Mouse (Mus musculus) urinary bladder, postnatal 14 days (tissue): ENCODE results near the gene Rprd1b.
"Not testable (repeated sequence)": the region's sequence is repeated elsewhere in the genome, so short reads cannot be mapped to it uniquely, and the experiment has no call there.

Experiments
- DNase-seq: peaks from one replicate; pipeline ENCODE4 v3.0.0; 2021; ENCODE audit warnings: low spot score

Gene Rprd1b

GRCm38 (mm10) chr2:158043504-158043903, 15.2 kb downstream of the Rprd1b start:
- DNase-seq = no peak

GRCm38 (mm10) chr2:158046186-158046585, 17.9 kb downstream of the Rprd1b start:
- DNase-seq = no peak

DNA sequence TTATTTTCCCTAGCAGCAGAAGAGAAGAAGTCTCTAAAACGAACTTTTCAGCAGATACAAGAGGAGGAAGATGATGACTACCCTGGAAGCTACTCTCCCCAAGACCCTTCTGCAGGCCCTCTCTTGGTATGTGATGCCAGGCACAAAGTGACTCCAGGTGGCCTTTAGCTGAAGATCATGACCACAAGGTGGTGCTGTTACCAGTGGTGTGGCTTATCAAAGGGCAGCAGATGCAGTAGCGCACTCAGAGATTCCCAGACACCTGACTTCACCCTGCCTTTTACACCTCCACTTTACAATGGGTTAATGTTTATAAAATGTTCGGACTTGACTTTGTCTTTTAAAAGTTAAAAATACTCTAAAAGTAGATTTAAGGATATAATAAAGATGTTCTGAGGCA, 19.6 kb downstream of the Rprd1b start:
- peak; percentile 67 for DNase-seq

- DNase-seq = no peak
Observed at GRCm38 (mm10) chr2:158048718-158049117, 20.4 kb downstream of the Rprd1b start.

DNA sequence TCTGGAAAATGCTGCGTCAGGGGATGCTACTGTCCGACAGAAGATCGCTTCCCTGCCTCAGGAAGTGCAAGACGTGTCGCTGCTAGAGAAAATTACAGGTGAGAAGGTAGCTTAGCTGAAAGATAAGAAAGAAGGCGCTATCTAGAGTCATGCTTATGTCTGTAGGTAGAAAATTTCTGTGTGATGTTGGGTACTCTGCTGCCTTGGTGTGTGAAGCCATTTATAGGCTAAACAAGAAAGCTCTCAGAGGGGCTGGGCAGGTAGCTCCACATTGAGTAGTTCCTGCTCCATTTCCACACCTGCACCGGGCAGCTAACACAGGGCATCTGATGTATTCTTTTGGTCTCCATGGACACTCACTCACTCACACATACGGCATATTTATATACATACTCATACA, 21.8 kb downstream of the Rprd1b start:
- no peak for DNase-seq

DNA sequence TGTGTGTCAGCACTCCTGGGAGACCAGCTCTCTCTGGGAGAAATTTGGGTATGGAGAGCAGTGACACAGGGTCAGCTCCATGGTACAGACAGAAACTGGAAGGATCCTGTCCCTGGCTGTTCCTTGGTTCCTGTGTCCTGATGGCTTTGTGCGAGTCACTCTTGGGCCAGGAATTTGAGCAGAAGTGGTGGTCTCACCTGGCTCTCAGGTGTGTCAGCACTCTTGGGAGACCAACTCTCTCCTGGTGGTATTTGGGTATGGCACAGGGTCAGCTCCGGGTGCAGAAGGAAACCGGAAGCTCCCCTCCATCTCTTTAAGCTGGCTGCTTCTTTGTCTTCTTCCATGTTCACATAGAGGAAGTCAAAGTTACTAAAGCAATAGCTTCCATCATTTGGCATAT, 26.3 kb downstream of the Rprd1b start:
- no peak for DNase-seq

DNA sequence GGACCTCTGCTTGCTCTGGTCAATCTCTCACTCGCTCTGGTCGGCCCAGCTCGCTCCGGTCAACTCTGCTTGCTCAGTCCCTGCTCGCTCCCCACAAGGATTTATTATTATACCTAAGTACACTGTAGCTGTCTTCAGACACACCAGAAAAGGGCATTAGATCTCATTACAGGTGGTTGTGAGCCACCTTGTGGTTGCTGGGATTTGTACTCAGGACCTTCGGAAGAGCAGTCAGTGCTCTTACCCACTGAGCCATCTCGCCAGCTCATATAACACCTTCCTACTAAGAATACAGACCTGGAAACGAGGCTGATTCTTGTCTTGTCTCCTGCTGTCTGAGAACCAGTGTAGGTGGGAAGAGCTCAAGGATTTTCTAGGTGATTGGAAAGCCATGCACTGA, 27.1 kb downstream of the Rprd1b start:
- DNase-seq = not testable (repeated sequence)

GRCm38 (mm10) chr2:158057030-158057429, 28.7 kb downstream of the Rprd1b start:
- no peak for DNase-seq

DNA sequence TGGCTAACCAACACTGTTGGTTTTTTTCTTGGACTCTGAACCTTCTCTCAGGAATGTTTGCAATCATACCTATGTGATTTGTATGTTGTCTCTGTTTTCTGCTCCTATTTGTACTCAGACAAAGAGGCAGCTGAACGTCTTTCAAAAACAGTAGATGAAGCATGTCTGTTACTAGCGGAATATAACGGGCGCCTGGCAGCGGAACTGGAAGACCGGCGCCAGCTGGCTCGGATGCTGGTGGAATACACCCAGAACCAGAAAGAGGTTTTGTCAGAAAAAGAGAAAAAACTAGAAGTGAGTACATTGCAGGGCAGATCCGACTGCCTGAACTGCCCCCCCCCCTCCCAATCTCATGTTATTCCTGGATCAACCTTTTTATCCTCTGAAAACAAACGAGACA, 30.2 kb downstream of the Rprd1b start:
- DNase-seq = peak; percentile 31

DNA sequence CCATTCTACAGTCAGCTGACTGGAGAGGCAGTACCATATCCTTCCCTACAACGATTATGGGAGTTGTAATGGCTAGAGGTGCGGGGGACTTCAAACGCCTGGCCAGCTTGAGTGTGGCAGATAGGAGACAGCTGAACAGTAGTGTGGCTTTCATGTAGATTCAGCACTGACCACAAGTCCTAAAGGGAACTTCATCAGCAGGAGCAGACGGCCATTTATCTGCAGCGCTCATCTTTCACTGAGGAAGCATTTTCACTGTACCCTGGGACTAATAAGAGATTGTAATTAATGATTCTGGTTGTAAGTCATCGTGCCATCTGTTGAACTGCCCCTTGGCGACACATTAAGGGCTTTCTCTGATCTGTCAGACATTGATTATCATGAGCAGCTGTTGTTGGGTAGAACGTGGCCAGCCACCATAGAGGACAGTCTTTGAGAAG, 31.4 kb downstream of the Rprd1b start:
- no peak for DNase-seq

GRCm38 (mm10) chr2:158063036-158063435, 34.7 kb downstream of the Rprd1b start:
- DNase-seq = no peak

DNA sequence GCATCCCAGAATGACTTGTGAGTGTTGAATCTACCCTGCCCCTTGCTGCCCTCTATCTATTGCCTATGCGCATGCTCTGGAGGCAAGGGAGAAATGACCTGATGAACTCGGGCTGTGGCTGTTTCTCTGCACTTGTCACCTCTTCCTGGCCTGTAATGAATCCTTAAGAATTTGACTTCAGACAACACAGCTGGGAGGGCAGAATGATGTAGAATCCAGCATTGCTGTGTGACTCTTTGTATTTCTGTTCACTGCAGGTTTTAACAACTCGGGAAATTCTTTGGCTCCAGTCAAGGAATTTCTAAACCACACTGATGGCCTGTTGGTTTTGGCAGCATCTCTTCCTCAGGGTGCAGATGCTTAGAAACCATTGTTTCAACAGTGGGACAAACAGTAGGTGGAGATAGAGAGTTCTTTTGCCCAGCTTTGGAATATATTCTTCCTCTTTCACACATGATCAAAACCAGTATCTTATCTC, 36.3 kb downstream of the Rprd1b start:
- no peak for DNase-seq

GRCm38 (mm10) chr2:158065064-158065463, 36.8 kb downstream of the Rprd1b start:
- no peak for DNase-seq

DNA sequence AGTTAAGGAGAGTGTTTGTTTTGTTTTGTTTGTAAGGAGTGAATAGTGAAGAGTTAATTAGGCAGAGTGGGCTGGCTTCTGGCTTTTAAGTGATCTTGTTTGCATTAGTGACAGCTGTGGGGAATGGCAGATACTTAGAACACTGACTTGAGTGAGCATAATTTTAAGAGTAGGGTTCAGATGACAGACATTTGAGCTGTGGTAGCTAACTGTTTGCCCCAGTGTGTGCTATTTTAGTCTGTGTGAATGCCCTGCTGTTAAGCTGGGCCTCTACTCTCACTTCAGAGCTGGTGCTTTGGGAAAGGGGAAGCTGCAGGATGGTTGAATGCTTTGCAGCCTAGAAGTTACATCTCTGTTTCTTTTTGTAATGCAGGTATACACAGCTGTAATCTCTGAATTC, 38.2 kb downstream of the Rprd1b start:
- no peak for DNase-seq

DNA sequence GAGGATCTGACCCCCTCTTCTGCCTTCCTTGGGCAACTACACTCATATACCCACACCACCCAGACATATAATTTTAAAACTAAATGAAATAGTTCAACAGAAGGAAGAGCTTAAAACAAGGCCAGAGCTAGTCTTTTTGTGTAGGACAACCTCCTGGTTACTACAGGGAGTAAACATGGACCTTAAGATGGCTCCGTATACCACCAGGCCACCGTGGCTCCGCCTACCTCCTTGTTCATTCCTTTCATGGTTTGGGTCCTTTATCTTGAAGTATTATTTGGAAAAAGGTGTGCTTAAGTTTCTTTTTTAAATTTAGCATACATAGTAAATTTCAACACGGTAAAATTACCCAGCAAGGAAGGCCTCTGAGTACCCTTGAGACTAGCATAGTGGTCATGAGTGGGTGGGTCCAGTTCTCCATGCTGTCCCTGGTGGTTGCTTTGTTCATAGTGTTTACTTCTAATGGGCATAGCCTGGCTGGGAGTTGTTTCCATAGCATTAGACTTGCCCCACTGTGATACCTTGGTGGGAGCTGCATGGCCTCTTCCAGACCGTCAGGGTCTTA, 39.0 kb downstream of the Rprd1b start:
- no peak for DNase-seq

- no peak for DNase-seq
Observed at GRCm38 (mm10) chr2:158068444-158068971, 40.2 kb downstream of the Rprd1b start.

DNA sequence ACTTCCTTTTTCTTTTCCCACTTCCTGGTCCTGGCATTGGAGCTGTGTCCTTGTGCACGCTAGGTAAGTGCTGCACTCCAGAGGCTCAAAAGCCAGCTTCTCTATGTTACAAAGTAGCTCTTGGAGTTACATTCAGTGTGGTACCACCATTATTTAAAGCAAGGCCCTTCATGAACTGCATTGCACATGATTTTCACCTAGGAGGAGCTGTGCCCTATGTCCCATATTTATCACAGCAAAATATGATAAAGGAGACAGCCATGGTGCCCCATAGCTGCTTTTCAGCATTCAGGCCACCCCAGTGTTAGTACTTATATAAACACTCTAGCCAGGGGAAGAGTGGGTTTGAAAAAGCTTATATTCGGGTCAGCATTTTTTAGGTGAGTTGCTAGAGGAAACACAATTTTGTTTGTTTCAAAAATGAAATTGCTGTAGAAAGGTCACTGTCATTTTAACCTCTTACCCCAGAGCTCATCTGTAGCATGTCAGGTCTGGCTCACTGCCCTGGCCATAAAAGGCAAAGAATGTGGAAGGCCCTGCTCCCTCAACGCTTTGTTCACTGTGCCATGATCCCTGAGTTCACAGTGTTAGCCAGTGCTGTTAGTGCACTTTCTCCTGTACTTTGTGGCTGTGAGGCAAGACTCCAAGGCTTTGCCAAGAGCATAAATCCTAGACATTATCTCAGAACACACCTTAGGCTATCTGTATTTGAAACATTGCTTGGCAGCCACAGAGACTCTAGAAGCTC, 42.8 kb downstream of the Rprd1b start:
- DNase-seq = peak; percentile 69

- DNase-seq = no peak
Observed at GRCm38 (mm10) chr2:158071633-158071995, 43.3 kb downstream of the Rprd1b start.

- DNase-seq = no peak
Observed at GRCm38 (mm10) chr2:158074835-158075234, 46.5 kb downstream of the Rprd1b start.

DNA sequence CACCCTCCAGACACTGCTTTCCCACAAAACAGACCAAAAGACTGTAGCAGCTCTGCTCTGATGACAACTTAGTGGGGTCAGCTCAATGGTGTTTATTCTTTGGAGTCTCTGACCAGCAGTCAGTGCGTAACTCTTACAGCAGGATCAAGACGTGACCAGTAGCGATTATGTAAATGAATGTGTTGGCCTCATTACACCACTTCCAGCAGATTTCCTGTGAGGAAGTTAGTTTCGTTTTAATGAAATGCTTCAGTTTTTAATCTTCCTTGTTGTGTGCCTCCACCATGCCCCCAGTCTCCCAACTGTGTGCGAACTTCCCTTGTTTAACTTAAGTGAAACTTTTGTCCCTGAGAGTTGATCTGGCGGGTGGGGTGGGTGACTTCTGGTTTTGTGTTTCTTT, 48.4 kb downstream of the Rprd1b start:
- no peak for DNase-seq

DNA sequence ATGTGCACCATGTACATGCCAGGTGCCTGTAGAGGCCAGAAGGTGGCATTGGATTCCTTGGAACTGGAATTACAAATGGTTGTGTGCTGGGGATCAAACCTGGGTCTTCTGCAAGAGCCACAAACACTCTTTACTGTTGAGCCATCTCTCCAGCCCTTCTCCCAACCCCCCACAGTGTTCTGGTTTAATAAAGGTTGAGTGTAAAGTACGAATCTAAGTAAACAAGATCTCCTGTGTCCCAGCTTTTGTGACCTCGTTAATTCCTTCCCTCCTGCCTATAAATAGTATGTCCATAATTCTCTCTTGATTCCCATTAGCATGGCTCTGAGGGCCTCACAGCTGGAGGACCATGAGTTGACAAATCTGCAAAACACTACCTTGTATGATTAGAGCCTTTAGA, 49.7 kb downstream of the Rprd1b start:
- DNase-seq = no peak

GRCm38 (mm10) chr2:158078971-158079370, 50.7 kb downstream of the Rprd1b start:
- no peak for DNase-seq

GRCm38 (mm10) chr2:158079843-158080395, 51.6 kb downstream of the Rprd1b start:
- no peak for DNase-seq
